Mouse (Mus musculus) cortical plate, adult 2 months (tissue): ENCODE measurements around the gene 9130230L23Rik.

ENCODE experiments used
- CTCF ChIP-seq: fragments of 200-500 bp; IDR thresholded peaks from 2 replicates; pipeline ENCODE4 v1.5.1; 2011; ENCODE audit warnings: mild to moderate bottlenecking, control low read depth, low read length; ENCODE audit not compliant: insufficient read depth; ENCODE audit errors: extremely low read depth
- POLR2A ChIP-seq: fragments of 200-500 bp; IDR thresholded peaks from 2 replicates; pipeline ENCODE4 v1.6.1; 2011; ENCODE audit warnings: mild to moderate bottlenecking, low read length, control low read depth; ENCODE audit not compliant: insufficient read depth; ENCODE audit errors: extremely low read depth

GRCm38 (mm10) chr5:65986426-65986825, 17.7 kb downstream of the 9130230L23Rik start:
- no peak for TF ChIP-seq CTCF
- no peak for TF ChIP-seq POLR2A
